Mouse (Mus musculus) megakaryocyte, embryonic 14.5 days (primary cell): ENCODE data around the gene Osbpl3.

Source experiments
- FLI1 ChIP-seq: IDR thresholded peaks from 2 replicates; pipeline ENCODE4 v1.6.1; 2012; ENCODE audit warnings: low read length, inconsistent platforms, mixed read lengths
- GATA1 ChIP-seq: IDR thresholded peaks from 3 replicates; pipeline ENCODE4 v1.6.1; 2012; ENCODE audit warnings: mixed read lengths, low read length, inconsistent platforms, borderline replicate concordance

- TF ChIP-seq GATA1 (no peak), FLI1 (no peak)
Measured at GRCm38 (mm10) chr6:50312647-50313046, 143.4 kb downstream of the Osbpl3 start.
